Mouse (Mus musculus): ENCODE measurements around the gene Gpank1. TPM values are rescaled to one million over a fixed set of nuclear protein-coding genes. Genes with fewer than 3 reads are reported as not detected.
"Not testable (repeated sequence)": the region's sequence is repeated elsewhere in the genome, so short reads cannot be mapped to it uniquely, and the experiment has no call there.

Gpank1 gene
- total RNA-seq, 2 experiments from 2014 or later, result 8.0 to 9.6 TPM

GRCm38 (mm10) chr17:35096597-35096996 lies 24.7 kb upstream of the Gpank1 start:
- intact Hi-C loops (cut with DNase I), result no loop called here
- DNase-seq, result no peak

DNA sequence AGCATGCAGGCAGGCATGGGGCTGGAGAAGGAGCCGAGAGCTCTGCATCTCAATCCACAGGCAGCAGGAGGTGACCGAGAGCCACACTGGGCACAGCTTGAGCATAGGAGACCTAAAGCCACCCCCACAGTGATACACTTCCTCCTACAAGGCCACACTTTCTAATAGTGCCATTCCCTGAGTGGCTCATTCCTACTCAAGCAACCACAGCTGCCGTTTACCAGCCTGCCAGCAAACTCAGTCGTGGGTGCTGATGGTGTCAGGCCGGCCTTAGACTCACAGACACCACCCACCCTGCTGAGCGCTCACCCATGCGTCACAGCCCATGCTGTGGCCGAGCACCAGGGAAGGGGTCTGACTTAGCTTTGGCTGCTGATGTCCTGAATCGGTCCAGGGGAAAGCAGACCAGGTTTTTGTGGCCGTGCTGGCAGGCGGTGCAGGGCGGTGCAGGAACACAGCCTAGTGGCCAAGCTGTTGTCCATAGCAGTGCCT lies 24.0 kb upstream of the Gpank1 start:
- no peak for DNase-seq
- intact Hi-C loops (cut with DNase I), result no loop called here

- no peak for DNase-seq
- intact Hi-C loops (cut with DNase I), result no loop called here
Measured at GRCm38 (mm10) chr17:35100196-35100765, 21.0 kb upstream of the Gpank1 start.

- DNase-seq, result no peak
- intact Hi-C loops (cut with DNase I), result no loop called here
Measured at GRCm38 (mm10) chr17:35101161-35101560, 20.1 kb upstream of the Gpank1 start.

GRCm38 (mm10) chr17:35102299-35102698 lies 19.0 kb upstream of the Gpank1 start:
- DNase-seq, result no peak
- intact Hi-C loops (cut with DNase I), result no loop called here

- no peak for DNase-seq
- intact Hi-C loops (cut with DNase I), result no loop called here
Measured at GRCm38 (mm10) chr17:35103221-35103690, 18.0 kb upstream of the Gpank1 start.

- DNase-seq, result no peak
- intact Hi-C loops (cut with DNase I), result no loop called here
Measured at GRCm38 (mm10) chr17:35104079-35104478, 17.2 kb upstream of the Gpank1 start.

GRCm38 (mm10) chr17:35104754-35105153 lies 16.5 kb upstream of the Gpank1 start:
- intact Hi-C loops (cut with DNase I), result no loop called here
- no peak for DNase-seq

- intact Hi-C loops (cut with DNase I), result loop anchor here (1.0 kb wide), 1 partner anchor 85 kb away; no protein-coding TSS in a partner anchor
Measured at GRCm38 (mm10) chr17:35105740-35106389, 15.4 kb upstream of the Gpank1 start.

DNA sequence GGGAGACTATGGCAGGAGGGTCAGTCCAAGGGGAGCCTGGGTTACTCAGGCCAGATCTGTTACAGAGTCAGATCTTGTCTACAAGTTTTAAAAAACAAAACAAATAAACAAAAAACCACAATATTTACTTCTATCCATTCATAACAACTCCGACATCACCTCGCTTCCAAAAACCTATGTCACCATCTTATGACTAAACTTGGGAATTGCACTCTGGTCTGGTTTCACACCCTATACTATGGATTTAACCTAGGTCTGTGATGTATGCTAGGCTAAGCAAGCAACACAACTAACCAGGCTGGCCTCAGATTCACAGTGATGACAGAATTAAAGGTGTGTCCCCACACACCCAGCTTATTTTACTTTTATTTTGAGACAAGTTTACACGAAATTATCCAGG lies 14.7 kb upstream of the Gpank1 start:
- intact Hi-C loops (cut with DNase I), result loop anchor here (1.0 kb wide), 1 partner anchor 85 kb away; no protein-coding TSS in a partner anchor
- DNase-seq, result no peak

More at GRCm38 (mm10) chr17:35105740-35106389, 15.4 kb upstream of the Gpank1 start:
- DNase-seq, result peak in 1 of 2 experiments; percentile 27

DNA sequence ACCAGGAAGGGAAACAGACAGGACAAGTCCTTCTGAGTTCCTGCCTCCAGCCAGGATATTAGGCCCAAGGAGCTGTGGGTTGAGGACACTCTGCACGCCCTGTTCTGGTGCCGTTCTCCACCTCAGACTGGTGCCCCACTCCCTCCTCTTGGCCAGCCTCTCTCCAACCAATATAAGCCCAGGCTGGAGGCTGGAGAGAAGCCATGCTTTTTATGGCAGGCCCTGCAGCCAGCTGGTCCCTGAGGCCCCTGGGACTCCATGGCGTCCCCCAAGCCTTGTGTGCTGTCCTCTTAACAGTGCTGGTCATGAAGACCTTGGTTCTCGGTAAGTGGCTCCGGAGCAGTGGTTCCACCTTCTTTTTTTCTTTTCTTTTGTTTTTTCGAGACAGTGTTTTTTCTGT lies 13.2 kb upstream of the Gpank1 start, which contains the start of gene Ly6g5c:
Ly6g5c (plus strand) TSS at position 183 of the 400 bp plus-strand sequence.
- DNase-seq, result no peak
- intact Hi-C loops (cut with DNase I), result no loop called here

DNA sequence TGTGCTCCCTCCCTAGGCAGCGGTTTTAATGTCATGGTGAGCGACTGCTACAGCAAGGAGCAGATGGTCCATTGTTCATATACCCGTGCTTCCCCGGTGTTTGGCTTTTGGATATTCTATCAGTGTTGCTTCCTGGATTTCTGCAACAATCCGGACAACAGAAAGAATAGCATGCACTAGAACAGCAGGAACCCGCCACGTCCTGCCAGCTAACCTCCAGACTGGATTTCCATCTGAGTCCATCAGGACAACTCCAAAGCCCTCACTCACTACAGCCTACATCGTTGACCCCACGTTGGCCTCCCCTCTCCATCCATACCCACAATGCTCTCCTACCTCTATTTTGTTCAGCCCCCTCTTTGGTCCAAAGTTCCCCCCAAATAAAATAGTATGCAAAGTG lies 9.5 kb upstream of the Gpank1 start:
- DNase-seq, result no peak
- intact Hi-C loops (cut with DNase I), result no loop called here

- intact Hi-C loops (cut with DNase I), result no loop called here
Measured at GRCm38 (mm10) chr17:35115046-35116019, 5.9 kb upstream of the Gpank1 start, which contains the start of gene Ly6g5b. Ly6g5b (minus strand) TSS chr17:35115428.

DNA sequence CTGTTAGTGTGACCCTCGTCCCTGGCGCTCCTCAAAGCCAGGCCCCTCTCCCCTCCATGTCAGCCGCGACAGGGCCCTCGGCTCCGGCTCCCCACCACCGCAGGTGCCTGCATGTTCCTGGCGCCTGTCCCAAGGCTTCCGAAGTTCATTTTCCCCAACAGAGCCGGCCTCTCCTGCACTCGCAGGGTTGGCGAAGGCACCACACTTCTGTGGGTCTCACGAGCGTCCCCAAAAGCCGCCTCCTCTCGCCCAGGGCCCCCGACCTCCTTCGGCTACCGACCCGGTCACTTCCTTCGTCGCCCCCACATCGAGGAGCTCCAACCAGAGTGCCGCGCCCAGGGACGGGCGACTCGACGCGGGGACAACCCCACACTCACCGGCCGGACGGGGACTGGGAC lies 511 bp upstream of the Gpank1 start:
- intact Hi-C loops (cut with DNase I), result loop anchor here (5.0 kb wide), 1 partner anchor 98 kb away; no protein-coding TSS in a partner anchor
- no peak for DNase-seq

More at GRCm38 (mm10) chr17:35115046-35116019, 5.9 kb upstream of the Gpank1 start, which contains the start of gene Ly6g5b:
- no peak for DNase-seq

DNA sequence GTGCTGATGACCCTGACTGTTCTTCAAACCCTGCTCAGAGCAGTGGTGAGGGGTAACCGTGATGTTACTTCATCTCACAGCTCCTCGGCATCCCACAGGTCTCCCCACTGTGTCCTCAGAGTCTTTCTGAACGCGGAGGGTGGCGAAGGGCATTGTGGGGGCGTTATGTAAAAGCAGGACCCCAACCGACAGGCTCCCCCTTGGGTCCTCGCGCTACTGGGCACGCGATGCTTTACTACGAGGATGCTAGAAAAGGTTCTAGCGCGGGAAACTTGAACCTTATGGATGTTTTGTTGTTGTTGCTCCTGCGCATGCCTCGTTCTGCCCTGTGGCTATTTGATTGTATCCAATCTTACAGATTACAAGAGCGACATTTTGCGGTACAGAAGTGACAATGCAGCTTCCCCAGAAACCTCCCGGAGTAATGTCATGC lies 632 bp downstream of the Gpank1 start, which contains the start of gene Csnk2b:
Csnk2b (minus strand) TSS at position 183 of the 433 bp plus-strand sequence.
- DNase-seq, result peak in 1 of 2 experiments; percentile 31
- intact Hi-C loops (cut with DNase I), result loop anchor here (5.0 kb wide), 1 partner anchor 100 kb away; no protein-coding TSS in a partner anchor

DNA sequence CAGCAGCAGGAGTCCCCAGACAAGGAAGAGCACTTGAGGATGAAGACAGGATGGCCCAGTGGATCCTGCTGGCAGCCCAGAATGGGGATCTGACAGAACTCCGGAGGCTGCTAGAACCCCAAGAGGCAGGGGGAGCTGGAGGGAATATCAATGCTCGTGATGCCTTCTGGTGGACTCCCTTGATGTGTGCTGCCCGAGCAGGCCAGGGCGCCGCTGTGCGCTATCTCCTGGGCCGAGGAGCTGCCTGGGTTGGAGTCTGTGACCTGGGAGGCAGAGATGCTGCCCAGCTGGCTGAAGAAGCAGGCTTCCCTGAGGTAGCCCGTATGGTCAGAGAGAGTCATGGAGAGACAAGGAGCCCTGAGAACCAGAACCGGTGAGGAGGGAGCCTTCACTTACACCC lies 2.0 kb downstream of the Gpank1 start:
- DNase-seq, result not testable (repeated sequence)
- intact Hi-C loops (cut with DNase I), result loop anchor here (5.0 kb wide), 1 partner anchor 101 kb away; no protein-coding TSS in a partner anchor

DNA sequence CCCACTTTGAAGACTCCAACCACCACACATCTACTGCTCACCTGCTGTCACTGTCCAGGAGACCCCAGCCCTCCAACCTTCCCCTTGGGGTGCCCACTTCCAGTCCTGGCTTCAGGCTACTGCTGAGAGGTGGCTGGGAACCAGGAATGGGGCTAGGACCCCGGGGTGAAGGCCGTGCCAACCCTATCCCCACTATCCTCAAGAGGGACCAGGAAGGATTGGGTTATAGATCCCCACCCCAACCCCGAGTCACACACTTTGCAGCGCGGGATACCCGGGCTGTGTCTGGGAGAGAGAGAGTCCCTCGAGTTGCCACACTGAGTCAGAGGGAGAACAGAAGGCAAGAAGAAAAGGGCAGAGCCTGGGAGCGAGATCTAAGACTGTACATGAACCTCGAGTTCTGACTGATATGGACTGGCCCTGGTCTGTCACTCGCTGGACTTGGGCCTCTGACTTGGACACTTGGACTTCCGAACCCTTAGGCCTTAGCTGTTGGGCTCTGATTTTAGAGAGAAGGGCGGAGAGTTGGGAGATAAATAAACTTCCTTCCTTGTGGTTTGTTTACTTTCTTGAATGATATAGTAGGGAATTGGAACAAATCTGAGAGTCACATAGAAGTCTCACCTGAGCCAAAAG lies 3.1 kb downstream of the Gpank1 start:
- not testable (repeated sequence) for DNase-seq

DNA sequence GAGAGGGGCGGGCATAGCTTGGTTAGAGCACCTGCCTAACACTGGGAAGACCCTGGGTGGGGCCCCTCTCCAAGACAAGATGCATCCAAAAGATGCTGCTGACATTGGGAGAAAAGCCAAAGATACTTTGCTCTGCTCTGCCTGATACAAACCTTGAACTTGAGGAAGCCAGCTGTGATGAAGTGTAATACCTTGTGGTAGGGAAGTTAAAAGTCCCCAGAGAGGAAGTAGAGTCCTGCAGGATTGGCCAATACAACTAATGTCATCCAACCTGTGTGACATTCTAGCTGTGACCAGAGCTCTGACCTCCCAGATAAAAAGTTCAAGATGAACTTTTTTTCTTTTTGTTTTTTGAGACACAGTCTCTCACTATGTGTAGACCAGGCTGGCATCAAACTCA lies 3.8 kb downstream of the Gpank1 start:
- no peak for DNase-seq
- intact Hi-C loops (cut with DNase I), result loop anchor here (5.0 kb wide), 1 partner anchor 37 kb away; the partner anchor contains the start of gene Prrc2a

More for the DNA sequence above, 3.1 kb downstream of the Gpank1 start:
- intact Hi-C loops (cut with DNase I), result loop anchor here (5.0 kb wide), 1 partner anchor 102 kb away; no protein-coding TSS in a partner anchor

- intact Hi-C loops (cut with DNase I), result loop anchor here (5.0 kb wide), 1 partner anchor 37 kb away; the partner anchor contains the start of gene Prrc2a
Measured at GRCm38 (mm10) chr17:35125578-35125977, 4.3 kb downstream of the Gpank1 start.

More at GRCm38 (mm10) chr17:35125578-35125977, 4.3 kb downstream of the Gpank1 start:
- DNase-seq, result no peak

Data from heart, postnatal 36 days (tissue).